Mouse (Mus musculus) embryonic facial prominence, embryonic 10.5 days (tissue): ENCODE measurements around the gene Iqsec3. TPM values are rescaled to one million over a fixed set of nuclear protein-coding genes. Genes with fewer than 3 reads are reported as not detected.

ENCODE experiments used
- DNase-seq: peaks from one replicate; pipeline ENCODE4 v3.0.0-alpha.2; 2017; ENCODE audit warnings: low spot score
- H3K27ac ChIP-seq: fragments of 300-500 bp; sonication (generic); replicated peaks from 2 replicates; pipeline ENCODE4 v1.5.1; 2016; ENCODE audit warnings: mild to moderate bottlenecking
- H3K27me3 ChIP-seq: fragments of 300-500 bp; sonication (generic); replicated peaks from 2 replicates; pipeline ENCODE4 v1.6.1; 2016; ENCODE audit warnings: low read depth, mild to moderate bottlenecking; ENCODE audit not compliant: poor library complexity, severe bottlenecking
- H3K36me3 ChIP-seq: fragments of 300-500 bp; sonication (generic); replicated peaks from 2 replicates; pipeline ENCODE4 v1.6.1; 2016; ENCODE audit warnings: mild to moderate bottlenecking, moderate library complexity
- H3K4me1 ChIP-seq: fragments of 300-500 bp; sonication (generic); 2 replicates; pipeline ENCODE4 v1.6.1; 2016
- H3K4me3 ChIP-seq: fragments of 300-500 bp; sonication (generic); 2 replicates; pipeline ENCODE4 v1.5.1; 2016; ENCODE audit warnings: mild to moderate bottlenecking, moderate library complexity
- H3K9me3 ChIP-seq: fragments of 300-500 bp; sonication (generic); 2 replicates; pipeline ENCODE4 v1.6.1; 2016; ENCODE audit warnings: mild to moderate bottlenecking
- WGBS: fragments of 180-500 bp; shearing (Covaris S2); methylation state at CpG from one replicate; pipeline ENCODE4 v1.1.7; 2016; 5-methylcytosine and 5-hydroxymethylcytosine counted together
- polyA plus RNA-seq: library from polyadenylated mRNA; unstranded; fragments of >200 nt; fragmentation: Nextera tagmentation; extraction: Ambion mirVana; gene quantifications from 2 replicates; pipeline ENCODE4 v1.2.1, GENCODE M21; 2016

Gene Iqsec3
- polyA plus RNA-seq, 1 experiment from 2014 or later = 0.17 TPM

- 76% methylated on average over 6 of the region's 6 CpGs for WGBS
- no peaks in the 10 kb centered on the region for H3K9me3 ChIP-seq
- peaks cover 29% of the 10 kb centered on the region for H3K4me1 ChIP-seq
- H3K4me3 ChIP-seq = no peak overlapping the region
- H3K27ac ChIP-seq = no peak overlapping the region
- no peaks in the 10 kb centered on the region for H3K36me3 ChIP-seq
- peaks cover 16% of the 10 kb centered on the region for H3K27me3 ChIP-seq
- no peak for DNase-seq
These were observed 129.7 kb downstream of the Iqsec3 start for GRCm38 (mm10) chr6:121343771-121344123.

- no peak for DNase-seq
- 72% methylated on average over 15 of the region's 15 CpGs for WGBS
These were observed 130.3 kb downstream of the Iqsec3 start, which contains the start of gene Slc6a12 for GRCm38 (mm10) chr6:121343026-121343770. Gene Slc6a12, plus strand, starts transcription at chr6:121343076.

GRCm38 (mm10) chr6:121341650-121342049 is 131.8 kb downstream of the Iqsec3 start:
- peaks cover 39% of the 10 kb centered on the region for H3K4me1 ChIP-seq
- H3K27ac ChIP-seq = no peak overlapping the region
- no peak for DNase-seq
- H3K36me3 ChIP-seq = no peaks in the 10 kb centered on the region
- 87% methylated on average over 6 of the region's 6 CpGs for WGBS
- H3K4me3 ChIP-seq = no peak overlapping the region
- no peaks in the 10 kb centered on the region for H3K9me3 ChIP-seq
- H3K27me3 ChIP-seq = peaks cover 16% of the 10 kb centered on the region

More at GRCm38 (mm10) chr6:121343026-121343770, 130.3 kb downstream of the Iqsec3 start, which contains the start of gene Slc6a12:
- Histone ChIP-seq H3K36me3 (no peaks in the 10 kb centered on the region), H3K9me3 (no peaks in the 10 kb centered on the region), H3K4me1 (peaks cover 34% of the 10 kb centered on the region), H3K27ac (no peak within 1 kb of the TSS), H3K4me3 (no peak within 1 kb of the TSS), H3K27me3 (peaks cover 16% of the 10 kb centered on the region)

GRCm38 (mm10) chr6:121338519-121338896 is 135.0 kb downstream of the Iqsec3 start:
- H3K4me3 ChIP-seq = no peak overlapping the region
- no peak for DNase-seq
- peaks cover 15% of the 10 kb centered on the region for H3K27me3 ChIP-seq
- H3K27ac ChIP-seq = no peak overlapping the region
- H3K36me3 ChIP-seq = no peaks in the 10 kb centered on the region
- WGBS = 50% methylated on average over 4 of the region's 4 CpGs
- no peaks in the 10 kb centered on the region for H3K9me3 ChIP-seq
- H3K4me1 ChIP-seq = peaks cover 24% of the 10 kb centered on the region

GRCm38 (mm10) chr6:121337770-121338518 is 135.5 kb downstream of the Iqsec3 start:
- DNase-seq = peak; percentile 86
- Histone ChIP-seq H3K4me1 (peaks cover 18% of the 10 kb centered on the region), H3K4me3 (no peak overlapping the region), H3K36me3 (no peaks in the 10 kb centered on the region), H3K9me3 (no peaks in the 10 kb centered on the region), H3K27me3 (peaks cover 9% of the 10 kb centered on the region), H3K27ac (no peak overlapping the region)
- WGBS = 30% methylated on average over 3 of the region's 3 CpGs

GRCm38 (mm10) chr6:121337229-121337628 is 136.2 kb downstream of the Iqsec3 start:
- WGBS = 91% methylated on average over 9 of the region's 9 CpGs
- Histone ChIP-seq H3K9me3 (no peaks in the 10 kb centered on the region), H3K27ac (no peak overlapping the region), H3K36me3 (no peaks in the 10 kb centered on the region), H3K27me3 (peaks cover 7% of the 10 kb centered on the region; the same call in 1 of the 2 replicates), H3K4me1 (peaks cover 15% of the 10 kb centered on the region), H3K4me3 (no peak overlapping the region)
- DNase-seq = no peak

GRCm38 (mm10) chr6:121336558-121336957 is 136.9 kb downstream of the Iqsec3 start:
- no peaks in the 10 kb centered on the region for H3K36me3 ChIP-seq
- H3K27ac ChIP-seq = no peak overlapping the region
- no peak for DNase-seq
- peaks cover 7% of the 10 kb centered on the region; the same call in 1 of the 2 replicates for H3K27me3 ChIP-seq
- 72% methylated on average over 8 of the region's 8 CpGs for WGBS
- H3K4me1 ChIP-seq = peaks cover 15% of the 10 kb centered on the region
- H3K4me3 ChIP-seq = no peak overlapping the region
- no peaks in the 10 kb centered on the region for H3K9me3 ChIP-seq

GRCm38 (mm10) chr6:121335841-121336240 is 137.6 kb downstream of the Iqsec3 start:
- peaks cover 11% of the 10 kb centered on the region; the same call in 1 of the 2 replicates for H3K27me3 ChIP-seq
- DNase-seq = no peak
- no peaks in the 10 kb centered on the region for H3K36me3 ChIP-seq
- H3K27ac ChIP-seq = no peak overlapping the region
- no peak overlapping the region for H3K4me3 ChIP-seq
- 89% methylated on average over 9 of the region's 9 CpGs for WGBS
- peaks cover 15% of the 10 kb centered on the region for H3K4me1 ChIP-seq
- no peaks in the 10 kb centered on the region for H3K9me3 ChIP-seq

- Histone ChIP-seq H3K27me3 (peaks cover 14% of the 10 kb centered on the region; the same call in 1 of the 2 replicates), H3K27ac (peak overlapping the region; percentile 78), H3K4me1 (peaks cover 34% of the 10 kb centered on the region), H3K9me3 (no peaks in the 10 kb centered on the region), H3K4me3 (no peak overlapping the region), H3K36me3 (no peaks in the 10 kb centered on the region)
- peak; percentile 71 for DNase-seq
- WGBS = 5% methylated on average over 10 of the region's 10 CpGs
These were observed 143.5 kb downstream of the Iqsec3 start for GRCm38 (mm10) chr6:121329848-121330508.

GRCm38 (mm10) chr6:121328417-121328884 is 145.0 kb downstream of the Iqsec3 start:
- Histone ChIP-seq H3K9me3 (no peaks in the 10 kb centered on the region), H3K27me3 (peaks cover 14% of the 10 kb centered on the region; the same call in 1 of the 2 replicates), H3K27ac (no peak overlapping the region), H3K36me3 (no peaks in the 10 kb centered on the region), H3K4me3 (no peak overlapping the region), H3K4me1 (peaks cover 34% of the 10 kb centered on the region)
- 61% methylated on average over 9 of the region's 9 CpGs for WGBS
- DNase-seq = no peak

- H3K27me3 ChIP-seq = peaks cover 14% of the 10 kb centered on the region; the same call in 1 of the 2 replicates
- no peak overlapping the region; the same call in 1 of the 2 replicates for H3K27ac ChIP-seq
- no peak overlapping the region for H3K4me3 ChIP-seq
- H3K4me1 ChIP-seq = peaks cover 34% of the 10 kb centered on the region
- no peak for DNase-seq
- WGBS = 36% methylated on average over 10 of the region's 10 CpGs
- no peaks in the 10 kb centered on the region for H3K36me3 ChIP-seq
- H3K9me3 ChIP-seq = no peaks in the 10 kb centered on the region
These were observed 146.9 kb downstream of the Iqsec3 start for GRCm38 (mm10) chr6:121326486-121327069.

GRCm38 (mm10) chr6:121325740-121326139 is 147.7 kb downstream of the Iqsec3 start:
- WGBS = 73% methylated on average over 9 of the region's 9 CpGs
- no peaks in the 10 kb centered on the region for H3K9me3 ChIP-seq
- DNase-seq = no peak
- no peaks in the 10 kb centered on the region for H3K36me3 ChIP-seq
- H3K4me1 ChIP-seq = peaks cover 34% of the 10 kb centered on the region
- no peak overlapping the region for H3K4me3 ChIP-seq
- no peak overlapping the region for H3K27ac ChIP-seq
- peaks cover 7% of the 10 kb centered on the region; the same call in 1 of the 2 replicates for H3K27me3 ChIP-seq
